Mouse (Mus musculus): ENCODE data around the gene Nf1.

GRCm38 (mm10) chr11:79329585-79329984, 9.9 kb upstream of the Nf1 start:
- TF ChIP-seq CTCF (IDR thresholded peaks at IDR 0.05; ENCODE audit: control insufficient read depth, insufficient read depth, insufficient read length) = no peak
- no peak for TF ChIP-seq MAX (IDR thresholded peaks at IDR 0.05)
- TF ChIP-seq USF1 (IDR thresholded peaks at IDR 0.05; ENCODE audit: low read depth) = no peak
